Mouse (Mus musculus): ENCODE results near the gene Adck1.

Gene Adck1

GRCm38 (mm10) chr12:88419912-88420621 lies 59.7 kb downstream of the Adck1 start:
- in situ Hi-C loops (cut with MboI; ENCODE audit: low sequenced_read_pairs): loop anchor here (25.0 kb wide), 1 partner anchor 692 kb away; no protein-coding TSS in a partner anchor

- in situ Hi-C loops (cut with MboI; ENCODE audit: low sequenced_read_pairs): no loop called here
Measured at GRCm38 (mm10) chr12:88426926-88427325, 66.6 kb downstream of the Adck1 start.

- in situ Hi-C loops (cut with MboI; ENCODE audit: low sequenced_read_pairs): no loop called here
Measured at GRCm38 (mm10) chr12:88428735-88429134, 68.4 kb downstream of the Adck1 start.

- in situ Hi-C loops (cut with MboI; ENCODE audit: low sequenced_read_pairs): no loop called here
Measured at GRCm38 (mm10) chr12:88432277-88432676, 71.9 kb downstream of the Adck1 start.

GRCm38 (mm10) chr12:88433171-88433570 lies 72.8 kb downstream of the Adck1 start:
- in situ Hi-C loops (cut with MboI; ENCODE audit: low sequenced_read_pairs): no loop called here

GRCm38 (mm10) chr12:88436962-88437750 lies 76.8 kb downstream of the Adck1 start:
- in situ Hi-C loops (cut with MboI; ENCODE audit: low sequenced_read_pairs): no loop called here

GRCm38 (mm10) chr12:88441922-88442809 lies 81.8 kb downstream of the Adck1 start:
- in situ Hi-C loops (cut with MboI; ENCODE audit: low sequenced_read_pairs): no loop called here

- in situ Hi-C loops (cut with MboI; ENCODE audit: low sequenced_read_pairs): no loop called here
Measured at GRCm38 (mm10) chr12:88444040-88444439, 83.7 kb downstream of the Adck1 start.

- in situ Hi-C loops (cut with MboI; ENCODE audit: low sequenced_read_pairs): no loop called here
Measured at GRCm38 (mm10) chr12:88445471-88445870, 85.1 kb downstream of the Adck1 start.

GRCm38 (mm10) chr12:88450658-88451563 lies 90.6 kb downstream of the Adck1 start:
- in situ Hi-C loops (cut with MboI; ENCODE audit: low sequenced_read_pairs): no loop called here

- in situ Hi-C loops (cut with MboI; ENCODE audit: low sequenced_read_pairs): no loop called here
Measured at GRCm38 (mm10) chr12:88454701-88455410, 94.5 kb downstream of the Adck1 start.

GRCm38 (mm10) chr12:88457021-88457420 lies 96.7 kb downstream of the Adck1 start:
- in situ Hi-C loops (cut with MboI; ENCODE audit: low sequenced_read_pairs): no loop called here

- in situ Hi-C loops (cut with MboI; ENCODE audit: low sequenced_read_pairs): no loop called here
Measured at GRCm38 (mm10) chr12:88458936-88459335, 98.6 kb downstream of the Adck1 start.

GRCm38 (mm10) chr12:88459461-88459860 lies 99.1 kb downstream of the Adck1 start:
- in situ Hi-C loops (cut with MboI; ENCODE audit: low sequenced_read_pairs): no loop called here

- in situ Hi-C loops (cut with MboI; ENCODE audit: low sequenced_read_pairs): no loop called here
Measured at GRCm38 (mm10) chr12:88461026-88461425, 100.7 kb downstream of the Adck1 start.

GRCm38 (mm10) chr12:88463588-88464290 lies 103.4 kb downstream of the Adck1 start:
- in situ Hi-C loops (cut with MboI; ENCODE audit: low sequenced_read_pairs): no loop called here

- in situ Hi-C loops (cut with MboI; ENCODE audit: low sequenced_read_pairs): no loop called here
Measured at GRCm38 (mm10) chr12:88466801-88467200, 106.4 kb downstream of the Adck1 start.

- in situ Hi-C loops (cut with MboI; ENCODE audit: low sequenced_read_pairs): no loop called here
Measured at GRCm38 (mm10) chr12:88467257-88467656, 106.9 kb downstream of the Adck1 start.

- in situ Hi-C loops (cut with MboI; ENCODE audit: low sequenced_read_pairs): no loop called here
Measured at GRCm38 (mm10) chr12:88467935-88468465, 107.6 kb downstream of the Adck1 start.

Measured in CH12F3 (cell line).